Mouse (Mus musculus) urinary bladder, postnatal 36 days (tissue): ENCODE results near the gene A930009A15Rik.

Experiments
- DNase-seq, 2 experiments: peaks; one replicate each; pipeline ENCODE4 v3.0.0; 2022; ENCODE audit warnings: low spot score in 2 of 2, mixed read lengths in 1 of 2

The A930009A15Rik gene

DNA sequence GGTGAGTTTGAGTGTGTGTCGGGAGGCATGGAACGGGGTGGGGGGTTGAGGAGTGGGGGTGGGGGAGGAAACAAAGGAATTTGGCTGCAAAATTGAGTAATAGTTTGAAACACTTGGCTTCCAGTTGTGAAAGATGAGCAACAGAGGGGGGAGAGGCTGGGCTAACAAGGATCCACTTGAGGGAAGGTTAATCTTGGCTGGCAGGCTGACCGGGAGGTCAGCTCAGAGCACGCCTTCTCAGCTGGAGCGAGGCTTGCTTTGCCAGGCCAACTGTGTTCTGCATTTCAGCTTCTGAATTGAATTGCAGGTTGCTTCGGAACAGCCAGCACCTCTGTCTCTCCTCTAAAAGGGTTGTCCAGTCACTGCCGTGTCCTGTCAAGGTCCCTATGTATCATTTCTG lies 9.7 kb downstream of the A930009A15Rik start:
- peak in 1 of 2 experiments; percentile 17 for DNase-seq

GRCm38 (mm10) chr10:115581971-115582370 lies 12.2 kb downstream of the A930009A15Rik start:
- DNase-seq = no peak

DNA sequence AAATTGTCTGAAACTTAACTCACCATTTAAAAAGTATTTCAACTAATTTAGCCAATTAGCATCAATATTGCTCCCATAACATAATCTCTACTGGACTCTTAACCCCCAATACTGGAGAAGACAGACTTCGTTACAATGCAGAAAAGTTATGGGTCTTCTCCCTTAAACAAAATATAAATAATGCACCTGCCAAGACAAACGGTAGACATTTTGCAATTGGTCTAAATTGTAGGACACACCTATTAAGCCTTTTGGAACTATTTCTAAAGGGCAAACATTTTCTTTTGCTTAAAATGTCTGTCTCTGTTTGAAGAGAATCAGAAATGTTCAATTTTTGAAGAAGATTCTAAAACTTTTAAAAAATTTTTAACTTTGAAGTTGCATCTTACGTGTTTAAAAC lies 13.3 kb downstream of the A930009A15Rik start:
- DNase-seq = no peak

DNA sequence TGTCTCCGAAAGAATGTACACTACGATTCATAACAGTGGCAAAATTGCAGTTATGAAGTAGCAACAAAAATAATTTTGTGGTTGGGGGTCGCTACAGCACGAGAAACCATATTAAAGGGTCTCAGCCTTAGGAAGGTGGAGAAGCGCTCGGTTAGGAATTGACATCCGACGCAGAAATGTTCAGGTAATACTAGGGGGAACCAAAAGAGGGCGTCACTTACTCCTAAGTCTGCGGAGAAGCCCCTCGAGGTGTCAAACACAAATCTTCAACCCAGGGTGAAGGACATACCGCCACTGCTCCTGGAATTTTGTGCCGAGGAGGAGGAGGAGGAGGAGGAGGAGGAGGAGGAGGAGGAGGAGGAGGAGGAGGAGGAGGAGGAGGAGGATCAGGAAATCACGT lies 14.9 kb downstream of the A930009A15Rik start:
- DNase-seq = no peak

- no peak for DNase-seq
These were observed 15.9 kb downstream of the A930009A15Rik start for GRCm38 (mm10) chr10:115585491-115586245.

DNA sequence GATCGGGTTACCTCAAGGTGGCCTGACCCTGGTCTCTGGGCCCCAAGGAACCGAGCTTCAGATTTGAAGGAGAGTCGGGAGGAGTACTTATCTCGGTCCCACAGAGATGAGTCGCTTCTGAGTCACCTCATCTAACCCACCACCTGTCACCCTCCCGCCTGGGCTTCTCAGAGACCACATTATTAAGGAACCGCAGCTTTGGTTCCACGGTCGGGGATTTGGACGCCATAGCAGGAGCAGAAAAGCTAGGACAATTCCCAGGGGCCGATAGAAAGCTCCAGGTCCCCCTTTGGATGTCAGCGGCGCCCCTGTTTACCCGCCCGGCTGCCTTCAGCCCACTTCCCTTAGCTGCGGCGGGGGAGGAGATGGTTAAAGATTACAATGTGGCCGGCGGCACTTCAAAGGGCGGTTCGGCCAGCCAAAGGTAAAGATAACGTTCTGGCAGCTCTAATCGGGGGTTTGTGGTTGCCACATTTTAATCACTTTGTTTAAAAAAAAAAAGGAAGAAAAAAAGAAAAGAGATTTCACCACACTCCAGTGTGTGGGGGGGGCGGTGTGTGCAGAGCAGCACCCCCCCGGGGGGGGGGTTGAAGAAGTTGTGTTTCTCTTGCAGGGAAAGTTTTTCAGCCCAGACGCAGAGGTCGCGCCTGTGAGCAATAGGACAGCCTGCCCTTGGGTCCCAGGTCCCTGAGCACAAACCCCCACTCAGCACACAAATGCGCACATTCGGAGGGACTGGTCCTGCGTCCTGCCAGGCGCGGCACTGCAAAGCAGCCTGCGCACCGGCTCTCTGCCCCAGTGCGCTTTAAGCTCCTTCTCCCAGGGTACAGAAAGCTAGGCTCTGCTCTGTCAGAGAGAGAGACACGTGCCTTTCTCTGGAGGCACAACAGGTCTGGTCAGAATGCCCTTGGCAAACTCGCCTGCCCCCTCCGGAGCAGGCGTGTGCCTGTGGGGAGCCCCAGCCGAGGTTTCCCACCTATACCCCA lies 16.8 kb downstream of the A930009A15Rik start:
- peak in 1 of 2 experiments; percentile 9 for DNase-seq

- peak; percentile 15 to 30 for DNase-seq
These were observed 17.6 kb downstream of the A930009A15Rik start, which contains the start of gene Lgr5 for GRCm38 (mm10) chr10:115587301-115587969. Gene Lgr5, minus strand, starts transcription at chr10:115587780.

DNA sequence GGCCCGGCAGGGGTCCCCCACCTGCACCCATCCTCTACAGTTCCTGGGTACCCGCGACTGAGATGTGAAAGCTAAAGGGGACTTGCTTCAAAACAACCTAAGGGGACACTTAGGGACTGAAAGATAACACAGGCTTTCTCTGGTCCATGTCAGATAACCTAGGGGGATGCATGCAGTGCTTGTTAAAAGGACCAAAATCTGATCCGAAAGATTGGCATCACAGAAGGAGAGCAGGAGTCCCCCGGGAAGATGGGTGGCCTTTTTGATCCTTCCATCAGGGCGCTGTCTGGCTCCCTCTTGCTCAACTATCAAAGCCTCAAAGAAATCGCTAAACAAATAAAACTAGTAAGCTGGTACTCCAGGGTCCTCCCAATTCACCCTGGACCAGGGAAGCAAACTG lies 18.2 kb downstream of the A930009A15Rik start:
- DNase-seq = no peak

DNA sequence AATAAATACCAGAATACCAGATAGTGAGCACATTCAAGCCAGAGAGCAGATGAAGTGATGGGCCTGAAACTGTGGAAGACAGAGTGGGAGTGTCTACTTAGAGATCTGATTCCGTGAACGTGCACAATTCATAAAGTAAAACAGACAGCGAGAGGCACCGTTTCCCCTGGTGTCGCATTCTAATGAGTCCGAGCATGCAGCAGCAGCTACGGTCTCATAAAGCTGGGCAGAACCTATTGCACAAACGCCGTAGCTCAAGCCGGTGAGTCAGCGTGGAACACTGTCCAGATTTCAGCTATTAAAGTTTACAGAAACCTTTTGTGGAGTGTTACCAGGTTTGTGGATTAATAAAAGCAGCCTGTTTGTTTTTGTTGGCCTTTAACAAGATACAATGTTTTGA lies 23.4 kb downstream of the A930009A15Rik start:
- DNase-seq = peak; percentile 26 to 32

DNA sequence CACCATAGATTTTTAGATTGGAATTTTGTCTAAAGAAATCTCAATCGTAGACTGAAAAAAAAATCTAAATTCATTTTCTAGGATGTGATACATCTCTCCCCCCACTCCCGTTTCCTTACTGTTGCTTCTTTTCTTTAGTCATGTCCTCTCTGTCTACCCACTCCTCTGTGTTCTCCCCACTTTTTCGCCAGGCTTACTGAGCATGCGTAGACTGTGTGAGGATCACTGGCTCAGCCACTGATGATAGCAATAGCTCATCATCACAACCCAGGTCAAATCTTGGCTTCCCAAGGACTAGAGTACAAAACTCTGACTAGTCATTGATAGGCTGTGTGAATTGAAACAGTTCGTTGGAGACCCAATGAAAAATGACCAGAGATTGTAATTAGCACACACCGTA lies 23.9 kb downstream of the A930009A15Rik start:
- no peak for DNase-seq

DNA sequence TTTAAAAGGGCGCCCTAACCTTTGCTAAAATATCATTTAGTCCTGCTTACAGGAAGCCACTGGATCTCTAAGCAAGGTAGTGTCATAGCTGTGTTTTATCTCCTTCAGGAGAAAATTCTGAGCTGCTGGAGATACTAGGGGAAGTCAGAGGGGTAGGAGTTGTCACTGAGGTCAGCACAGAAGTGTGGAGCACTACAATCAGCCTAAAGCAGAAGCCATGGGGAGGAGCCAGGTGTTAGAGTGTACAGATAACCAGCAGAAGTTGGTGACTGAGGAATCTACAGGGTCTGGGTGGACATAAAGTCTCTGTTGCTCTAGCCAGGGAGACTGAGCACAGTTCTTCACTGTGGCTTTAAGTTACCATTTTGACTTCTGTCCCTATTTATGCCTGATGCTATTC lies 26.0 kb downstream of the A930009A15Rik start:
- DNase-seq = no peak

- DNase-seq = peak in 1 of 2 experiments; percentile 1
These were observed 47.9 kb downstream of the A930009A15Rik start for GRCm38 (mm10) chr10:115617456-115618287.

GRCm38 (mm10) chr10:115618288-115618856 lies 48.6 kb downstream of the A930009A15Rik start:
- DNase-seq = no peak

- DNase-seq = no peak
These were observed 53.7 kb downstream of the A930009A15Rik start for GRCm38 (mm10) chr10:115623481-115623880.

DNA sequence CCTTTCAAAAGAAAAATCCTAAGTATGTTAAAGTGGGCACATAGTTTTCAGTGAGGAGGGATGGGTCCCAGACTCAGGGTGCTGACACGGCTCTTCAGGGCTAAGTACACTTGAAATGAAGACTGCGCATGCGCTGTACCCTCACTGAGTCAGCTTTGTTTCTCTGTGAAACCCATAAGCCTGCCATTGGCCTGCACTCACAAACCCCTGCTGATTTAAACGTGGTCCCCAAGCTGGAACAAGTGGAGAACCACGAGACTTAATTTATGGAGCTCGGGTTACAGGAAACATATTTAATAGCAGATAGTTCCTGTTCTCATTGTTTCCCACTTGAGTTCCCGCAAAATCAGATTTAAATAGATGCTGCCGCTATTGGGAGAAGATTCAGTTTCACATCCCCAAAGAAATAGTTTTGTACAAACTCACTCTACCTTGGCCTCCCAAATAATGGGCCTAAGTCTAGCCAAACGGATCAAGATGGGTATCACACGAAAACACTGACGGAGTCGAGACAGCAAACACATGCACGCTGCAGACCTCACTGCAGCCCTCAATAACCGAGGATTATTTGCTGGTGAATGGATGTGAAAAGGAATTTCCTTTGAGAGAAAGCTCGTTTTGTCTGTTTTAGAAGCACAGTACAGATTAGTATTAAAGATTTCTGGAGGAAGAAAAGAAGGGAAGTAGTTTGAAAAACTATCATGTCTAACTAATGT lies 54.3 kb downstream of the A930009A15Rik start:
- DNase-seq = no peak

DNA sequence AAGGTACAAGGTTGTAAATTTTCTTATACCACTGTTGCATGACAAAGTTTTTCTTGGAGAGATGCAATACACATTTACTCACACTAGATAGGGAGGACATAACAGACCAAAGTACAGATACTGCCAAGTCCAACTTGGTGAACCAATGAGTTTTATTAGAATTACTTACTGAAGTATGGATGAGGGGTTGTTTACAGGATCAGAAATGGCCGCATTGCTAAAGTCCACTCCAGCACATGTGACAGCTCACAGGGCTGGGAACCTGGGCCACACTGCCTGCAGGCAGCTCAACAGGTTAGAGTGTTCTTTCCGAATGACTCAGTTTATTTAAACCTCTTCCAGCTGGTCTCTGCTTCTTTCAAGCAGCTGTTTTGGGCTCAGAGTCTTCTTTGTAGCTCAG lies 55.2 kb downstream of the A930009A15Rik start:
- no peak for DNase-seq

DNA sequence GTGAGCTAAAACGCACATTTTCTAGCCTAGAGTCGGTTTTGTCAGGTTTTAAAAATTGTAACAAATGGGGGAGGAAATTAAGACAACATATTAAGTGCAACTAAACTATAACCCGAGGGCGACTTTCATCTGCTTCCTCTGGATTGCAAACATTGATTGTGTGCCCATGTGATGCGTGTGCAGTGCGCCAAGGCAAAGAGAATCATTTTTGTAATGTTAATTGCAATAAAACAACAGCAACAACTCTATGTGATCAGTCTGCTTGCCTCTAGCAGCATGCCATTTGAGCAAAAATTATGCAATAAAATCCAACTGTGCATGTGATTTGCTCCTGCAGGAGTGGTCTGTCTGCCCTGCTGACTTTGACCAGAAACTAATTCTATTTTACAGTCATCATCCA lies 56.9 kb downstream of the A930009A15Rik start:
- DNase-seq = no peak
